Mouse (Mus musculus) cerebellum, adult 9-10 months (tissue): ENCODE data around the gene Riok1.
A peak's percentile ranks its signal among the peaks of the same experiment; 100 is the strongest.

Experiments used
- DNase-seq: peaks from one replicate; pipeline ENCODE4 v3.0.0; 2022

Gene Riok1

GRCm38 (mm10) chr13:38064854-38065663 lies 28.3 kb downstream of the Riok1 start:
- peak; percentile 54 for DNase-seq

- DNase-seq: no peak
These were observed 34.1 kb downstream of the Riok1 start for GRCm38 (mm10) chr13:38070945-38071344.

GRCm38 (mm10) chr13:38073374-38074307 lies 36.8 kb downstream of the Riok1 start:
- no peak for DNase-seq

- DNase-seq: no peak
These were observed 37.6 kb downstream of the Riok1 start for GRCm38 (mm10) chr13:38074404-38074803.

GRCm38 (mm10) chr13:38077113-38077512 lies 40.3 kb downstream of the Riok1 start:
- no peak for DNase-seq

- DNase-seq: no peak
These were observed 42.0 kb downstream of the Riok1 start for GRCm38 (mm10) chr13:38078836-38079235.

GRCm38 (mm10) chr13:38079366-38079765 lies 42.6 kb downstream of the Riok1 start:
- DNase-seq: no peak

GRCm38 (mm10) chr13:38080014-38080413 lies 43.2 kb downstream of the Riok1 start:
- DNase-seq: no peak

- no peak for DNase-seq
These were observed 43.9 kb downstream of the Riok1 start for GRCm38 (mm10) chr13:38080725-38081124.

GRCm38 (mm10) chr13:38081161-38081560 lies 44.4 kb downstream of the Riok1 start:
- DNase-seq: no peak

GRCm38 (mm10) chr13:38086711-38087110 lies 49.9 kb downstream of the Riok1 start:
- no peak for DNase-seq

- DNase-seq: no peak
These were observed 51.2 kb downstream of the Riok1 start for GRCm38 (mm10) chr13:38088008-38088407.

- DNase-seq: no peak
These were observed 52.7 kb downstream of the Riok1 start for GRCm38 (mm10) chr13:38089449-38089848.

- DNase-seq: no peak
These were observed 53.1 kb downstream of the Riok1 start for GRCm38 (mm10) chr13:38089871-38090270.

- no peak for DNase-seq
These were observed 59.4 kb downstream of the Riok1 start for GRCm38 (mm10) chr13:38096207-38096606.

GRCm38 (mm10) chr13:38103406-38103805 lies 66.6 kb downstream of the Riok1 start:
- no peak for DNase-seq

GRCm38 (mm10) chr13:38104501-38104900 lies 67.7 kb downstream of the Riok1 start:
- DNase-seq: no peak

GRCm38 (mm10) chr13:38109081-38109480 lies 72.3 kb downstream of the Riok1 start:
- no peak for DNase-seq
